Mouse (Mus musculus) gastrocnemius, postnatal 4 days (tissue): ENCODE measurements around the gene Uqcr10. TPM values are rescaled to one million over a fixed set of nuclear protein-coding genes. Genes with fewer than 3 reads are reported as not detected.
"Not testable (repeated sequence)": the region's sequence is repeated elsewhere in the genome, so short reads cannot be mapped to it uniquely, and the experiment has no call there.

Experiments
- DNase-seq, 2 experiments: peaks; one replicate each; pipeline ENCODE4 v3.0.0; 2021 to 2022; ENCODE audit warnings: low spot score in 2 of 2, mixed read lengths in 2 of 2
- total RNA-seq, 2 experiments: library from RNA; stranded (reverse); gene quantifications; 2 replicates each; pipeline ENCODE4 v1.2.3; 2021

The Uqcr10 gene
- total RNA-seq, 2 experiments from 2014 or later, result 632 to 697 TPM

GRCm38 (mm10) chr11:4716530-4717236 is 12.5 kb upstream of the Uqcr10 start:
- no peak for DNase-seq

GRCm38 (mm10) chr11:4715596-4715995 is 11.5 kb upstream of the Uqcr10 start:
- DNase-seq, result no peak

GRCm38 (mm10) chr11:4714727-4715126 is 10.6 kb upstream of the Uqcr10 start:
- no peak for DNase-seq

DNA sequence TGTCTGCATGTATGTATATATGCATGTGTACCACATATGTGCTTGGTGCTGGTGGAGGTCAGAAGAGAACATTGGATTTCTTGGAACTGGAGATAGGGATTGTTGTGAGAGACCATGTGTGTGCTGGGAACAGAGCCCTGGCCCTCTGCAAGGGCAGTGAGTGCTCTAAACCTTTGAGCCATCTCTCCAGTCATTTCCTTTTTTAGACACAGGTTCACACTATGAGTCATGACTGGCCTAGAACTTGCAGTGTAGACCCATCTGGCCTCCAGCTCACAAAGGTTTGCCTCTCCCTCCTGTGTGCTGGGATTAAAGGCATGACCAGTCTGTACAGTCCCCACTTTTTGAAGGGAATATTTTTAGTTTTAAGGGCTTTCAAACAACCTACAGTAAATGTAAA is 8.7 kb upstream of the Uqcr10 start:
- no peak for DNase-seq

- DNase-seq, result not testable (repeated sequence)
Measured at GRCm38 (mm10) chr11:4710188-4710587, 6.0 kb upstream of the Uqcr10 start.

GRCm38 (mm10) chr11:4705178-4705577 is 1.0 kb upstream of the Uqcr10 start:
- no peak for DNase-seq

GRCm38 (mm10) chr11:4703688-4704071 is 462 bp downstream of the Uqcr10 start:
- no peak for DNase-seq

- no peak for DNase-seq
Measured at GRCm38 (mm10) chr11:4700726-4701125, 3.4 kb downstream of the Uqcr10 start.

GRCm38 (mm10) chr11:4697043-4697983 is 6.8 kb downstream of the Uqcr10 start:
- peak in 1 of 2 experiments; percentile 59 for DNase-seq

- DNase-seq, result no peak
Measured at GRCm38 (mm10) chr11:4692162-4692561, 12.0 kb downstream of the Uqcr10 start.

DNA sequence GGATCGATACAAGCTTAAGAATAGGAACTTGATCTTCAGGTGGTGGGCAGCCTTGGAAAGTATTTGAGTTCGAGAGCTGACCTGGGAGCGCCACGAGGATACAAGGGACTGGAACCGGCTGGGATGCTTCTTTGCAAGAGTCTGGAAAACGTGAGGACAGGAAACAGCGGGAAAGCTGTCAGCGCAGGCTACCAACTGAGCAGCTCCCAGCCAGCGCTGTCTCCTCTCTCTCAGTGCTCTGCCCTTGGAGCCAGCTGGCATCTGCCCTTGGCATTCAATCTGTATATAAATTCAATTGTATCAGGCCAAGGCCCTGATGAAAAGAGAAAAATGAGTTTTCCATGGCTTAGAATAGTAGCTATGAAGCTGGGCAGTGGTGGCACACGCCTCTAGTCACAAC is 12.9 kb downstream of the Uqcr10 start:
- DNase-seq, result peak in 1 of 2 experiments; percentile 43

DNA sequence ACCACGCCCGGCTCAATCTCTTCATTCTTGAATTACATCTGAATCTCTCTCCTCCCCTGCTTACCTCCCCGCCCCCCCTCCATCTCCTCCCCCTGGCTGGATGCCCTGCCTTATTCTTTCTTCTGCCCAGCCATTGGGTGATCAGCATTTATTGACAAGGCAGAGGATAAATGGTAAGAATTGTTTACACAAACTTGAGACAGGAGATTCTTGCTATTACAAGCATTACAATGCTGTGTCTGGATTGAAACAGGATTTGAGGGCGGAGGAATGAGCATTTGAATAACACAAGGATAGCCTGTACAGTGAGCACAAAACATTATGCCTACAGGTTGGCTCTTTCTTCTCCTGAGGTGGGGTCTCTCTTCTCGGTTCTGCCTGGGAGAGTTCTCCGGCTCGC is 13.8 kb downstream of the Uqcr10 start:
- DNase-seq, result no peak

- no peak for DNase-seq
Measured at GRCm38 (mm10) chr11:4688632-4689380, 15.3 kb downstream of the Uqcr10 start.

GRCm38 (mm10) chr11:4687874-4688273 is 16.3 kb downstream of the Uqcr10 start:
- no peak for DNase-seq

GRCm38 (mm10) chr11:4687027-4687426 is 17.1 kb downstream of the Uqcr10 start:
- no peak for DNase-seq

- no peak for DNase-seq
Measured at GRCm38 (mm10) chr11:4685510-4685909, 18.6 kb downstream of the Uqcr10 start.

GRCm38 (mm10) chr11:4685071-4685470 is 19.1 kb downstream of the Uqcr10 start:
- no peak for DNase-seq

GRCm38 (mm10) chr11:4684186-4684585 is 20.0 kb downstream of the Uqcr10 start:
- no peak for DNase-seq

DNA sequence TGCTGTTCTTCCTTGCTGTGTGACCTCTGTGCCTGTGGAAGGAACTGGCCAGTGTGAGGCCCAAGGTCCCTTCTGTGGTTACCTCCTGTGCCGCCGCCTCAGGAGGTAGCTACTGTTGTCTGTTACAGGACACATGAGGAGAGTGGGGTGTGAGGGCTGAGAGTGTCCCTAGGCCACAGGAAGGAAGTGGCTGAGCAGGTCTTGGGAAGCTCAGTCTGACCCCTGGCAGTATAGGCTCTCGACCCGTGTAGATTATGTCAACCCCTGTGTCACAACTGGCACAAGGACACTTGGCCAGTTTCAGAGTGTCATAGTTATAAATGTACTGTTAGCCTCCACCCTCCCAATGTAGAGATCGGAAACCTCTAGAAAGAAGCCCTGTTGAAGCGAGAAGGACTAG is 20.6 kb downstream of the Uqcr10 start:
- no peak for DNase-seq

GRCm38 (mm10) chr11:4680126-4680525 is 24.0 kb downstream of the Uqcr10 start:
- DNase-seq, result no peak

DNA sequence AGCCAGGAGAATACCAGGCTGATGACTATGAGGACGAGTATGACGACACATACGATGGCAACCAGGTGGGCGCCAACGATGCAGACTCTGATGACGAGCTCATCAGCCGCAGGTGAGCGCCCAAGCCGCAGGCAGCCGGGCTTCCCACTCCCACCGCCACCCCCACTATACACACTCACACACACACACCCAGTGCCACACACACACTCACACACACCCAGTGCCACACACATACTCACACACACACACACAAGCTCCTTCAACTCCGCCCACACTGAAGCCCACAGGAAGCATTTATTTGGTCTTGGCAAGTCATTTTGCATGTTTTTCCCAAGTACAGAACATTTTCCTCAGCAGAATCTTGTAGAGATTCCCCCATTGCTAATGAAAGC is 24.7 kb downstream of the Uqcr10 start:
- no peak for DNase-seq
